Mouse (Mus musculus) layer of hippocampus, postnatal 10 days (tissue): Measurements from ENCODE around the gene Dync1i2. TPM values are rescaled to one million over a fixed set of nuclear protein-coding genes. Genes with fewer than 3 reads are reported as not detected.

Experiments
- DNase-seq, 2 experiments: peaks; one replicate each; pipeline ENCODE4 v3.0.0; 2021; ENCODE audit warnings: low spot score in 2 of 2
- total RNA-seq, 2 experiments: library from RNA; stranded (reverse); gene quantifications; 2 replicates each; pipeline ENCODE4 v1.2.3; 2021

Dync1i2 gene
- total RNA-seq, 2 experiments from 2014 or later, result 172 to 182 TPM

DNA sequence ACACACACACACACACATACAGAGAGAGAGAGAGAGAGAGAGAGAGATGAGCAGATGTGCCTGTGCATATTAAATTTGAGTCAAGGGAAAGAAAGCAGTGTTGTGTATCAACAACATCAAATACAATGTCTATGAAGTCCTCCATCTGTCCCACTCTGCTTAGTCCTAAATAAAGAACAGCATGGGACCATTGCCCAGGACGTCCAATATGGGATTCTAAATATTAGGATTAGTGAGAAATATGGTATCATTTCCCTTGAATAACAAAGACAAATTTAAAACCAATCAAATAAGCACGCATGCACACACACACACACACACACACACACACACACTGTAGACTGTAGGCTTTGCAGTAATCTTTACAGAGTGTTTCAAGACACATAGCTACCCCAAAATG, 9.6 kb upstream of the Dync1i2 start:
- no peak for DNase-seq

DNA sequence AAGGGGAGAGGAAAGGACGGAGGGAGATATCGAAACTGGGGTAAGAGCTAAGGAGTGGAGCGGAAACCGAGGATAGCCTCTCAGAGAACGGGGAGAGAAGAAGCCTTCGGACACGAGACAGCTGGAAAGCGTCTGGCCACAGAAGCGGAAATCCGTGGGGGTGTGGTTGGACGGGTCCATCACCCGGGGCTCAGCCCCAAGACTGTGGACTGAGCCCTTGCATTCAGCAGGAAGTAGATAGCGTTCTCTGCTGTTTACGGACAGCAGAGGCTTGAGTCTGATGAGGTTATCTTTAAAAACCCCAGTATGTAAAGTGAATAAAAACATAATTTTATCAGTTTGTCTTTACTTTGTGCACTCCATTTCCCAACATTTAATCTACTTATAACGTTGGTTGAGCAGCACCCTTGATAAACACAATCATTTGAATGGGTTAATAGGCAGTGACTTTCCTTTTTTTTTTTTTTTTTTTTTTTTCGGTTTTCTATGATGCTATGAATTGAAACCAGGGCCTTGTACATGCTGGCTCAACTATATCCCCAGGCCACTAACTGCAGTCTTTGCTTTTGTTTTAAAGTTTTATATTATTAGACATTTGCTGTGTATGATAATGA, 7.6 kb upstream of the Dync1i2 start:
- no peak for DNase-seq

DNA sequence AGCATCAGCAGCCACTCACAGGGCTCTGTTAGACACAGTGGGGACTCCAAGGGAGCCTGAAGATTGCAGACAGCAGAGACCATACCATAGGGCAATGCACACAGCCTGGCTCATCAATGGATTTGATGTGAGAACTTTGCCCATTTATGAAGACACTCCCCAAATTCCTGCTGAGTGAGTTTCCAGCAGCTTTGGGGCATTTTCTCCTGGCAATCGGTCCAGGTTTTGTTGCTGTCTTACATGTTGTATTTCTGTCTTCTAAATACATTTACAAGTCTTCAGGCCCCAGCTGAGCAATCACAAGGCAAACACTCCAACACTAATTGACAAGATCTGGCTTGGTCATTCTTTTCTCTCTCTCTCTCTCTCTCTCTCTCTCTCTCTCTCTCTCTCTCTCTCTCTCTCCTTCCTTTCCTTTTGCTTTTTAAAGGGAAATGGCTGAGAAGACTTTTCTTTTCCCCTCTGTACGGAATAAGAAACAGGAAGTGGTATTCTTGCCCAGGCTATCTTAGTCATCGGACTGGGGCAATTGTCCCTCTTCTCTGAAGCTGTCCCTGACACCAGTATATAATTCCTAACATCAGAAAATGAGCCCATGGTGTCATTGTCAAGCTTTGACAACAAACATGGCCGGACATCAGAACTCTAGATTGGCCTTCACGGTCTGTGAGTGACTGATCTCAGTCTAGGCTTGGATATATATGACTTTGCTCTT, 2.3 kb upstream of the Dync1i2 start:
- no peak for DNase-seq

DNA sequence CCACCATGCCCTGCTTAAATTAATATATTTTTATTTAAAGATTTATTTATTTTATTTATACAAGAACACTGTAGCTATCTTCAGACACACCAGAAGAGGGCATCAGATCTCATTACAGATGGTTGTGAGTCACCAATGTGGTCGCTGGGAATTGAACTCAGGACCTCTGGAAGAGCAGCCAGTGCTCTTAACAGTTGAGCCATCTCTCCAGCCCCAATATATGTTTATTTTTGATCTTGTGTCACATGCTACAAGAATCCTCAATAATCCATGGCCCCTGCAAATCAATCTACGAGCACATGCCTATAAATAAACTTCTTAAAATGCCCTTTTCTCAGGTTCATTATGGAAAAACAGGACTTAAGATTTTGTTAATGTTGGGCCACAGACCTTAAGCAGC, 410 bp upstream of the Dync1i2 start:
- no peak for DNase-seq

DNA sequence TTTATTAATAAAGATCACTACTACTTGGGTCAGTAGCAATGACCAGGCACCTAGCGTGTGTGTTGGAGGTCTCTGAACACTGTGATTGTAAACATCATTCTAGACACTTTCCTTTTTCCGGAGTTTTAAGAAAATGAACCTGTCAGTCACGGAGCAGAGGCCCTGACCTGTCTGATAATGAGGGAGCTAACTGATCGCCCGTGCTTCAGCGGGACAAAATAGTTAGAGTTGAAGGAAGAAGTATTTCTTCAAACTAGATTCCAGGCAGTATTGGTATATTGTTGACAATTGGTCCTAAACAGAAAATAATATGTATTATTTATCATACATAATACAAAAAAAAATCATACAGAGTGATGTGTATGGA, 837 bp downstream of the Dync1i2 start:
- no peak for DNase-seq

DNA sequence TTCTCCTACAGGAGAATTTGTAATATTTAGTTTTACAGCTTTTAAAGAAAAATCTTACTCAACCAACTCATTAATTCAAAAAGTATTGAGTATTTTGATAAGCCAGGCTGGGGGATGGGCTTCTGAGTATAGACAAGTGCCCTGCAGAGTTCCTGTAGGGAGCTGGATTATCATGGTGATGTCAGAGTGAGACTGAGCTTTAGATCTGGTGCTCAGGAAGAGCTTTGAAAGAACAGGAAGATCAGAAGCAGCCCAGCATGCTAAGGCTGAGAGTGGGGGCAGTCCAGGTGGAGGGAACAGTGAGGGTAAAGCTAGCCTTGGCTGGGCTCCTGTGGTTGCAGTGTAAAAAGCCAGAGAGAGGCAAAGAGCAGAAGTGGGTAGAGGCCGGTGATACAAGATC, 9.5 kb downstream of the Dync1i2 start:
- no peak for DNase-seq

DNA sequence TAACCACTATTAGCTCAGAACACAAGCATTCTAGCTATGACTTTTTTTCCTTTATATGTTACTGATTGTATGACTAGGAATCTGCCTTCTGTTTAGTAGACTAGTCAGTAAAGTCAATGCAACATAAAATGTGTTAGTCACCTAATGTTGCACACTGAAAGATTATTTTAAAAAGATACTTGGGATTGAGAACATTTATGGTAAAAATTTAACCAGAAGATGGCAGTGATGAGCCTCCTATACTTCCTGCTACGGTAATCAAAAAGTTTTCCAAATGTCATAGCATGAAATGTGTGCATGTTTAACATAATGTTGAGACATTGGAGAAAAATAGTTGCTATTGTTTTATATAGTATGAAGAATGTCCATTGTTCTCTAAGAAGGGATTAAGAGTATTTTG, 15.9 kb downstream of the Dync1i2 start:
- no peak for DNase-seq

DNA sequence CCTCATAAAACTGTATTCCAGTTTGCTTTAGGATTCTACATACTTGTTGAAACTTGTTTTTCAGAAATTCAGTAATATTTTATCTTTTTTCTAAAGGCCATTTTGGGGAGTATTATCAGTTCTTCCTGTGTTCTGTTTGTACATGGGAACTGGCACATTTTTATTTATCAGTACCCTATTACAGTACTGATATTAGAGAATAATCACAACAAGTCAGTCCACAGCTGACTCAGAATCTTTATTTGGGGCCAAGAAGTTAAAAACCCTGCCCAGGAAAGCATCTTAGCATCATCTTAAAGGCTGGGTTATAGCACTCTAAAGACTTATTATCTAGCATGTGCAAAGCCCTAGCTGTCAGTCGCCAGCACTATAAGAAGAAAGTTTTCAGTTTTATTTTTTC, 18.1 kb downstream of the Dync1i2 start:
- DNase-seq, result no peak

DNA sequence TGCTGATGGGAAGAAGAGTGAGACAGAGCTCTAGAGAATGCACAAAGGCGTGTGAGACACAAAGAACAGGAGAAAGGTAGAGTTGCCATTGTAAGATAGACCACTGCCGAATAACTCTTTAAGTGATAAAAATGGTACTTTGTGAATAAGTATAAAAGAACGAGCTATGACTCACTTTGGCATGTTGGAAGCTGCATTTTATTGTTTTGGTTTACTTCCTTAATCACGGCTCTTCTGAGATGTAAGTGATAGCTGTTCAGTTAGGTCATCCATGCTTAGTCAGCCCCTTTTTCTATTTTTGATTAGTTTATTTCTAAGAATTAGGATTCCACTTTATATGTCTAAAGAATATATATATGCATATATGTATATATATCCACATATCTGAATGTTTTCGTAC, 20.4 kb downstream of the Dync1i2 start:
- DNase-seq, result no peak

DNA sequence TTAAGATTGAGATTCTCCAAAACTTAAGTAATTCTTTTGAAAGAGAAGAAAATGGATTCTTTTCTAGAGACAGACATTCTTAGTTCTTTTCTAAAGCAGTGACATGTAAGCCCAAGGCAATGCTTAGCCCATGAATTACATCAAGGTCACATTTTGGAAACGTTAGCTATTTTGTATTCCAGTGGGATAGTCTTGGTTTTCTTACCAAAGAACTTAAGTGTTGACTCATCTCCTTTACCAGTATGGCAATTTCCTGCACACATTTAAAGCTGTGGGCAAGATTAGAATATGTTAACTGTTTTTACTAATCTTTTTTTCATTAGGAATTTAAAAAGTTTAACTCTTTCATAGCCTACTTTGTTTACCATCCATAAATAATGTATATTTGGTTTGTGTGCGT, 21.5 kb downstream of the Dync1i2 start:
- no peak for DNase-seq

DNA sequence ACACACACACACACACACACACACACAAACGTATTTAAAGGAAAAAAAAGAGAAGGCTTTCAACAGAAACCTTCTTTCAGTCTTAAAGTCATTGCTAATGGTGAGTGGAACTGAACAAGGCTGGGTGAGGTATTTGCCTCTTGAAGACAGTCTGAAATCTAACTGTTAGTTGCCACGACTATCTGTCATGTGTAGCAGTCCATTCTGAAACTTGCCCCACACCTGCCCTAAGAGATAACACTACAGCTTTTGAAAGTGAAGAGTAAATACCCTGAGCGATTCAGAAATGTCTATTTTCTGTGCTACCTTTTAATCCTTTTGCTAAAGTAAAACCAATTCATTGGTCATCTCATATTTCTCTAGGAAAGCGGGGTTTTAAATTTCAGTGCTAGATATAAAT, 23.9 kb downstream of the Dync1i2 start:
- no peak for DNase-seq

DNA sequence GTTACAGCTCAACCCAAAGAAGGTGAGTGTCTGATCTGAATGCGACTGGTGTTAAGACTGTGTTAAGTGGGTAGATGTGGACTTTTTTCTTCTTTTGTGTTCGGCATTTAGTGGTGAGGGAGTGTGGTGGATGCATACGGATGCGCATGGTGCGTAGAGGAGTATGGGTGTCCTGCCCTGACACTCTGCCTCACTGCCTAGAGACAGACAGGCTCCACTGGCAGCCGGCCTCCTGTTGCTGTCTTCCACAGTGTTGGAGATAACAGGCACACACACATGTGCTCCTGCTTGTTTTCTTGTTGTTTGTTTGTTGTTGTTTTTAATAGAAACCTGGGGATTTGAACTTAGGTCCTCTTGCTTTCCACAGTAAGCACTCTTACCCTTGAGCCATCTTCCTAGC, 24.5 kb downstream of the Dync1i2 start:
- DNase-seq, result no peak

DNA sequence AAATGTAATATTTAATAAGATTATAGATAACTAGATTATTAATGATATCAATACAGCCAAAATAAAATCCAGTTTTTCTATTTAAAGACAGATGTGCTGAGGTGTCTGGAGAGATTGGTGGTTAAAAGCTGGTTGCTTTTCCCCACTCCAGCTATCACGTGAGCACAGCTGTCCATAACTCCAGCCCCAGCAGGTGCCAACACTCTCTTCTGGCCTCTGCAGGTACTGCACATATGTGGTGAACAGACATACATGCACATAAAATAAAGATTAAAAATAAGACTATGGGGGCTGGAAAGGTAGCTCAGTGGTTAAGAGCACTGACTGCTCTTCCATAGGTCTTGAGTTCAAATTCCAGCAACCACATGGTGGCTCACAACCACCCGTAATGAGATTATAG, 30.0 kb downstream of the Dync1i2 start:
- DNase-seq, result no peak

DNA sequence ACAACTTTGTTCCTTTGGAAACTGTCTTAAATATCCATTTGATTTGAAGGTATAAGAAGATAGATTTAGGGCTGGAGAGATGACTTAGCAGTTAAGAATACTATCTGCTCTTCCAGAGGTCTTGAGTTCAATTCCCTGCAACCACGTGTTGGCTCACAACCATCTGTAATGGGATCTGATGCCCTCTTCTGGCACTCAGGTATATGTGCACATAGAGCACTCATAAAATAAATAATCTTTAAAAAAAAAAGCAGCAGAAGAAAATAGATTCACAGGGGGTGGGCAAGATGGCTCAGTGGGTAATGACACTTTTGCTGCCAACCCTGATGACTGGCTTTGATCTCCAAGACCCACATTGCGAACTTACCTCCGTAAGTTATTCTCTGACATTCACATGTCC, 30.7 kb downstream of the Dync1i2 start:
- no peak for DNase-seq

DNA sequence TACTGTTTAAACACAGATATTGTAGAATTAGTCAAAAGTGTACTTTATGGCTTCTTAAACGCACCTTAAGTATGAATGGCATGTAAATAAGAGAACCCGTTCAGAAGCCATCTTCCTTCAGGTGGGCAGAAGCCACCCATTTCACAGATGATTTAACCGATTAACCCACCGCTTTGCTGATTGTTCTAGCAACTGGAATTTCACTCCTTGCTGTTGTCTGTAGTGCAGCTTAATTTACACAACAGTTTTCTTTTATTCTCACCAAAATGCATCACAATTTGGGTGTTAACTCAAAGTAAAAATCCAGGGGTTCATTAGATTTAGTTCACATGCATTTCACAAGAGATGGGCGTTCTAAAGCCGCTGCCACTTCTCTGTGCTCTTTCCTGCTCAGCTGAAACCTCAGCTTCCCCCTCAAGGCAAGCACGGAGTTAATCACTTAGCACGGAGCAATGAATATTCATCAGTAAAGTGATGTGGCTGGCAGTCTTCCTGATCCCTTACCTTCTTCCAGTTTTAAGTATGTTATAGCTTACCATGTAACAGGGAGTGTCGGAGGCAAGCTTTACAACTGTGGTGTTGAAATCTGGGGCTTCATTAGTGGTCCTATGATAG, 31.7 kb downstream of the Dync1i2 start:
- no peak for DNase-seq

DNA sequence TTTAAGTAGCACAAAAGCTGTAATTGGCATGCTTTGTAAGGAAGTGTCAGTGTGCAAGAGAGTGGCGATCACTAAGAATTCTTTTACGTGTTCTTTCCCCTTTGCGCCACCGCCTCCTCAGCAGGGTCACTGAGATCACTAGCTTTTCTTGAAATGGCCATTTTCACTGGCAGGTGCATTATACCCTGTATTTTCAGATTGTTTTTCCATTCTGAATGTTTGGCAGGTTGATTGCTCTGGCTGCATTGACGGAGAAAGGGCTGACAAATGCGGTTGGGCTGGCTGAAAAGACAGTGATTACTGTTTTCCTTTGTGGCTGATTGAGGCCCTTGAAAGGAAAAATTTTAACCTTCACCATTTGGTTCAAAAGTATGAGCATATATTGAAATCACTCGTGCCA, 33.3 kb downstream of the Dync1i2 start:
- DNase-seq, result no peak

DNA sequence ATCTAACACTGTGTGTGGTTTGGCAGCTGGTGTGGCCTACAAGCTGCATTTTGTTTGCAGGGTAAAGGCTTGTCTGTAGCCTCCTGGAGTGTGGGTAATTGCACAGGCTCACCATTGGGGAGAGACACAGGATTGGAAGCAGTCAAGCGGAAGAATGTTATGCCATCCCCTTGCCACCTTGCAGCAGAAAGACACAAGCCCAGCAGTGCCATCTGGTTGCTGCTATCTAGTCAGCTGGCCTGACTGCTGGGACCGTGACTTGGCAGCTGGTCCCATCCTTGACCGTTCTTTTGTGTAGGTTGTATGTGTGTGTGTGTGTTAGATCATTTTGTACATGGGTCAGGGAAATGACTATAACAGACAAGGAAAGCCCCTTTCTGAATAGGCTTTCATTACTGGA, 33.9 kb downstream of the Dync1i2 start:
- DNase-seq, result peak; percentile 39 to 50

DNA sequence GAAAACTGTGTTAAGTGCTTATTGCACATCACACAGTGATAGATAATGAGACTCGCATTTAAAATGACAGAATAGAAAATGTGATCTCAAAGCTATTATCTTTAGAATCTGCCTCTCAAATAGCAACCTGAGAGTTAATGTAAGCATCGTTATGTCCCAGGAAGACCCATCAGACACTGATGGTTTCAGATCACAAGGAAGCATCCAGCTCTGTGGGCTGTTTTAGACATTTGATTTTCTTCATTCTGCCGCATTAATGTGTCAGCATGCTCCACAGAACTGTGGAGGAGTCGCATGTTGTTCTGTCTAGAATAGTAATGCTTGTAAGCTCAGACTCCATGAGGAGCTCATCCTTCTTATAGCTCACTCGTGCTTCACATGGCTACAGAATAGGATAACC, 34.6 kb downstream of the Dync1i2 start:
- DNase-seq, result no peak

DNA sequence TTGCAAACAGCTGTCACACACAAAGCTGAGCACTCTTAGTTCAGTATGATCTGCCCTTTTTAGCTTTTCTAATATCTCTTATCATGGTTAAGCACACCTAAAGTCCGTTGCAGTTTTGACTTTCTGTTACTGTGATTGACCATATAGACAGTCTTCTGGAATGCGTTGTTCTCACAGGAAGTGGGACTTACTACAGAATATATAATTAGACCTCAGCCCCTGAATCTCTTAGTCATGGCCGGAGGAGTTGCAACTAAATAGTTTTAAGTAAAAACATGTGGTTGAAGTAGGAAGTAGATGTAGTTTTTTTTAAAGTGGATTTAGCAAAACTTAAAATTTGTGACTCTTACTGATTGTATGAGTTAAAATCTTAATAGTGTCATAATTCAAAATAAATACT, 36.6 kb downstream of the Dync1i2 start:
- no peak for DNase-seq

DNA sequence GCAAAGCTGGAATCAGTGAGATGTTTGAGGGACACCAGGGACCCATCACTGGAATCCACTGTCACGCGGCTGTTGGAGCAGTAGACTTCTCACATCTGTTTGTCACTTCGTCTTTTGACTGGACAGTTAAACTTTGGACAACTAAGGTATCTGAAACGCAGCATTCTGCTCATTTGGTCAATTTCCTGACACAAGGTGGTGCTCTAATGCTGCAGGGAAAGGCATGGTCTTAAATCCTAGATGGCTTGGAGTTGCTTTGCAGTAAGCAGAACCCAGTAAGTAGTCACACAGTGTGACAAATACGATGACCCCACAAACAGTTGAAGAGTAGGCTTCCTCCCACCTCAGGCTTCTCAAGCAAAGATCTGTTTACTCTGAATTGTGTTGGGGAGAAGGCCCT, 39.3 kb downstream of the Dync1i2 start:
- DNase-seq, result no peak

DNA sequence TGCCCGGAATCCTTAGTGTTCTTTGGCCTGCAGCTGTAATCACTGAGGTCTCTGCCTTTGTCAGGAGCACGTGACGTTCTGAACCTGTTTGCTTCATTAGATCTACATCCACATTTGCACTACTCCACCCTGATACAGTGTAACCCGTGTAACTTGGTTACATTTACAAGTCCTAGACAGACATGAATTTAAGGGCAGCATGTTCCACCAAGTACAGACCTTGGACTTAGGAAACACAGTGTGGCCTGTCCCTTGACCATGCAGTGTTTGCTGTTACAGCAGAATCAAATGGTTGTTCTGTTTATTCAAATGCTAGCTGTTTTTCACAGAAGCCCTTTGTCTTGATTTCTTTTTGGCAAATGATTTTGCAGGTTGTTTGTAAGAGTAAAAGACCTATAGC, 43.3 kb downstream of the Dync1i2 start:
- DNase-seq, result no peak

DNA sequence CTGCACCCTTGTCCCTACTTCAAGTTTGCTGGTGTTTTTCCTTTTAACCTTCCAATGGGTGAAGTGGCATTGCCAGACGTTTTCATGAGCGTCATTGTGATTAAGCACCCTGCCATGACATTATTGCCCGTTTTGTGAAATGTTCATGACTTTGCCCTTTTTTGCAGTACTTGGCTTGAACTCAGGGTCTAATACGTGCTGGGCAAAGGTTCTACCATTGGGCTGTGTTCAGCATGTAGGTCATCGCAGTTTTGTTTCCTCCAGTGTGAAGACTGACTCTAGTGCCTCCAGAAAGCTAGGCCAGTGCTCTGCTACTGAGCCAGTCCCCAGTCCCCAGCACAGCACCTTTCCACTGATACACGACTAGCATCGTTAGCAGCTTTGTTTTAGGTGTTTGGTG, 45.1 kb downstream of the Dync1i2 start:
- no peak for DNase-seq

DNA sequence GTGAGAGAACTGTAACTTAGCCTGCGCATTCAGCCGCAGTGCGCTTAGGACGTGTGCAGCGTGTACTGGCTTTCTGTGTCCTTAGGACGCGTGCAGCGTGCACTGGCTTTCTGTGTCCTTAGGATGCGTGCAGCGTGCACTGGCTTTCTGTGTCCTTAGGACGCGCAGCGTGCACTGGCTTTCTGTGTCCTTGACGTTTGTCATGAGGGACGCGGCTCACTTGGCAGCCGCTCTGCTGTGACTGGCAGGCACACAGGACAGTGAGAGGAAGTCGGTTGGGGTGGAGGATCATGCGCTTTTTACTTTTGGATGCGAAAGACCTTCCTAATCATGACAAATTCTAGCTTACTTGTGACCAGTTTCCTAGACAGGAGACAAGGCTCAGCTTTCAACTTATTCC, 53.1 kb downstream of the Dync1i2 start:
- DNase-seq, result no peak
